ENCODE assay signal across 8 mouse cellular contexts in the genomic region with DNA sequence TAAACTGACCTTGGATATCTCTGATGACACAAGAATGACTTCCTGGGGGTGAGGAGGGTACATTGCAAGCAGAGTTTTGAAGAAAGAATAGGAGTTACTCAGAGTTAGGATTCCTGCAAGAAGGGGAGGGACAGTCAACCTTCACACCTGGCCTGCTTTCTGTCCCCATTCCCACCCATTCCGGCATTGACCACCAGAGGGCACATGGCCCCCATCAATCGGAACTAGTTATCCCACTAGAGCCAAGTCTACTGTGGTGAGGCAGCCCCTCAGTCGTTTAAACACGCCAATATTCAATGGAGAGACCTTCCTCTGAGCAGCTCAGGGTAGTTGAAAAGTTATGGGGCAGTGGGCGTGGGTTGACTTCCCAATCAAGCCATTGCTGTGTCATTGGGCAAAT. TPM values are rescaled to one million over a fixed set of nuclear protein-coding genes. Genes with fewer than 3 reads are reported as not detected.
DNase-seq lines count a peak whose midpoint lies in the region; TF ChIP-seq lines count a peak whose summit lies in the region.

No protein-coding gene starts in this region.

- peak overlapping the region; percentile 91 for H3K4me3 ChIP-seq in olfactory bulb, adult 2 months (ENCODE audit: insufficient read depth, low read depth, low read length)

- under 1% methylated on average over 5 of the region's 5 CpGs for WGBS in olfactory bulb, adult 2 months

- TF ChIP-seq POLR2A in olfactory bulb, adult 2 months (IDR thresholded peaks at IDR 0.05; ENCODE audit: insufficient read depth, low read depth, low read length): no peak

- peak overlapping the region; percentile 75; the same call in 1 of the 2 replicates for H3K27ac ChIP-seq in olfactory bulb, adult 2 months (ENCODE audit: insufficient read depth, low read depth, low read length)

- H3K4me1 ChIP-seq in olfactory bulb, adult 2 months (ENCODE audit: control insufficient read depth, insufficient read depth, low read length): peaks cover 29% of the 10 kb centered on the region

- peak; percentile 71 to 78 for DNase-seq in left cerebral cortex, adult 18-20 months (ENCODE audit: low spot score in 2 of 2)
- DNase-seq in left cerebral cortex, adult 11 months (ENCODE audit: low spot score): no peak
- peak; percentile 81 to 83 for DNase-seq in cerebellum, postnatal 4 days (ENCODE audit: low spot score in 2 of 2)
- peak; percentile 53 for DNase-seq in gastrocnemius, postnatal 25 days
- peak; percentile 89 to 91 for DNase-seq in kidney, postnatal 4 days
- peak; percentile 78 to 82 for DNase-seq in lung, adult 18-20 months
- DNase-seq in thymus, adult 18-20 months: peak; percentile 54 to 62

- TF ChIP-seq CTCF in olfactory bulb, adult 2 months (IDR thresholded peaks at IDR 0.05; ENCODE audit: insufficient read depth, low read depth, low read length): peak; percentile 46; the same call in 1 of the 2 replicates

RNA-seq across cellular contexts. Expression of gene Rnf126, which starts 1.6 kb away (rescaled TPM):
- total RNA-seq in left cerebral cortex, adult 18-20 months (2021): 10 to 100 TPM; 86.7 to 98.4 TPM
- total RNA-seq in gastrocnemius, postnatal 25 days (2021): 10 to 100 TPM; 27.4 to 33.4 TPM
- not detected in 2 replicates for polyA plus RNA-seq in olfactory bulb, adult 2 months (2012; ENCODE audit: insufficient read depth, insufficient read length, low replicate concordance, missing spikeins)

RNA-seq across cellular contexts. Expression of gene Fstl3, which starts 8.7 kb away (rescaled TPM):
- 1 to 10 TPM; 2.7 to 3.2 TPM for total RNA-seq in left cerebral cortex, adult 18-20 months (2021)
- total RNA-seq in gastrocnemius, postnatal 25 days (2021): 1 to 10 TPM; 2.0 to 2.1 TPM
- not detected in 2 replicates for polyA plus RNA-seq in olfactory bulb, adult 2 months (2012; ENCODE audit: insufficient read depth, insufficient read length, low replicate concordance, missing spikeins)

RNA-seq across cellular contexts. Expression of gene Fgf22, which starts 13.5 kb away (rescaled TPM):
- 1 to 10 TPM; 4.3 to 5.6 TPM for total RNA-seq in left cerebral cortex, adult 18-20 months (2021)
- total RNA-seq in gastrocnemius, postnatal 25 days (2021): not detected
- polyA plus RNA-seq in olfactory bulb, adult 2 months (2012; ENCODE audit: insufficient read depth, insufficient read length, low replicate concordance, missing spikeins): not detected in 2 replicates

RNA-seq across cellular contexts. Expression of gene Polrmt, which starts 22.0 kb away (rescaled TPM):
- total RNA-seq in left cerebral cortex, adult 18-20 months (2021): 10 to 100 TPM; 50.6 to 55.3 TPM
- total RNA-seq in gastrocnemius, postnatal 25 days (2021): 10 to 100 TPM; 26.7 to 27.2 TPM
- polyA plus RNA-seq in olfactory bulb, adult 2 months (2012; ENCODE audit: insufficient read depth, insufficient read length, low replicate concordance, missing spikeins): not detected in 2 replicates

RNA-seq across cellular contexts. Expression of gene Prss57, which starts 22.4 kb away (rescaled TPM):
- under 1 TPM; 0.63 to 0.72 TPM for total RNA-seq in left cerebral cortex, adult 18-20 months (2021)
- total RNA-seq in gastrocnemius, postnatal 25 days (2021): not detected
- polyA plus RNA-seq in olfactory bulb, adult 2 months (2012; ENCODE audit: insufficient read depth, insufficient read length, low replicate concordance, missing spikeins): not detected in 2 replicates

Comparison
In these comparisons a context has a peak if more than half of its experiments do, and no peak if none do; other contexts are left out.
1. RNA of gene Fgf22, which starts 13.5 kb away (total RNA-seq): 4.3 to 5.6 TPM in left cerebral cortex, adult 18-20 months; not detected in gastrocnemius, postnatal 25 days; every median in the first group is over 4 times any median in the second.